Mouse (Mus musculus) central nervous system, embryonic 14 days (tissue): Measurements from ENCODE around the gene Defb41. TPM values are rescaled to one million over a fixed set of nuclear protein-coding genes. Genes with fewer than 3 reads are reported as not detected.

Experiments used
- polyA plus RNA-seq: library from polyadenylated mRNA; depleted of rRNA; stranded (reverse); fragments of >200 nt; gene quantifications from 2 replicates; pipeline ENCODE4 v1.2.3, GENCODE M21; 2012; rRNA removed

Gene Defb41
- polyA plus RNA-seq = not detected in 2 replicates

GRCm38 (mm10) chr1:18265038-18265437 is at the start of gene Defb41:
Defb41 (minus strand) TSS chr1:18265138.

GRCm38 (mm10) chr1:18237343-18237742 is 27.6 kb downstream of the Defb41 start, which contains the start of gene Defb18:
Defb18 (minus strand) TSS chr1:18237443.

Other genes with a start within 250 kb of the Defb41 start
- gene Crisp4, start 119.2 kb downstream of the Defb41 start, polyA plus RNA-seq = not detected in 2 replicates
- not detected in 2 replicates for gene Defb18, start 27.7 kb downstream of the Defb41 start, polyA plus RNA-seq